Mouse (Mus musculus) myocyte (in vitro differentiated cells): ENCODE data around the gene Gucy1a1.

Source experiments
- CEBPB ChIP-seq: IDR thresholded peaks from 2 replicates; pipeline ENCODE4 v1.6.1; 2011; ENCODE audit warnings: mild to moderate bottlenecking, moderate library complexity; ENCODE audit not compliant: poor library complexity, insufficient read depth, severe bottlenecking
- E2F4 ChIP-seq: IDR thresholded peaks from one replicate; pipeline ENCODE4 v1.6.1; 2011; ENCODE audit warnings: mild to moderate bottlenecking, control low read depth, moderate library complexity; ENCODE audit not compliant: insufficient read depth
- MAX ChIP-seq: IDR thresholded peaks from one replicate; pipeline ENCODE4 v1.6.1; 2011; ENCODE audit warnings: low read depth, mild to moderate bottlenecking, control low read depth
- MYOD1 ChIP-seq, 3 experiments: IDR thresholded peaks; one replicate each; pipeline ENCODE4 v1.6.1; 2011; ENCODE audit warnings: control low read depth in 2 of 3, low read depth in 2 of 3, mild to moderate bottlenecking in 2 of 3, moderate library complexity in 1 of 3; ENCODE audit not compliant: insufficient read length in 2 of 3, control insufficient read depth in 1 of 3
- MYOG ChIP-seq, 3 experiments: IDR thresholded peaks; one replicate each; pipeline ENCODE4 v1.6.1; 2011; ENCODE audit warnings: control low read depth in 2 of 3, low read depth in 2 of 3, mild to moderate bottlenecking in 2 of 3; ENCODE audit not compliant: insufficient read length in 2 of 3, control insufficient read depth in 1 of 3, insufficient read depth in 1 of 3
- POLR2A ChIP-seq: IDR thresholded peaks from one replicate; pipeline ENCODE4 v1.6.1; 2011; ENCODE audit warnings: low read depth, mild to moderate bottlenecking, control low read depth, moderate library complexity; ENCODE audit not compliant: insufficient read length
- REST ChIP-seq: IDR thresholded peaks from one replicate; pipeline ENCODE4 v1.6.1; 2011; ENCODE audit warnings: mild to moderate bottlenecking, control low read depth, moderate library complexity; ENCODE audit not compliant: insufficient read depth, insufficient read length
- SRF ChIP-seq: IDR thresholded peaks from one replicate; pipeline ENCODE4 v1.6.1; 2011; ENCODE audit warnings: low read depth; ENCODE audit not compliant: control insufficient read depth, insufficient read length
- TCF12 ChIP-seq: IDR thresholded peaks from one replicate; pipeline ENCODE4 v1.6.1; 2011; ENCODE audit warnings: mild to moderate bottlenecking, control low read depth; ENCODE audit not compliant: poor library complexity, insufficient read depth, severe bottlenecking
- TCF3 ChIP-seq: IDR thresholded peaks from one replicate; pipeline ENCODE4 v1.6.1; 2011; ENCODE audit warnings: low read depth, control low read depth; ENCODE audit not compliant: insufficient read length

DNA sequence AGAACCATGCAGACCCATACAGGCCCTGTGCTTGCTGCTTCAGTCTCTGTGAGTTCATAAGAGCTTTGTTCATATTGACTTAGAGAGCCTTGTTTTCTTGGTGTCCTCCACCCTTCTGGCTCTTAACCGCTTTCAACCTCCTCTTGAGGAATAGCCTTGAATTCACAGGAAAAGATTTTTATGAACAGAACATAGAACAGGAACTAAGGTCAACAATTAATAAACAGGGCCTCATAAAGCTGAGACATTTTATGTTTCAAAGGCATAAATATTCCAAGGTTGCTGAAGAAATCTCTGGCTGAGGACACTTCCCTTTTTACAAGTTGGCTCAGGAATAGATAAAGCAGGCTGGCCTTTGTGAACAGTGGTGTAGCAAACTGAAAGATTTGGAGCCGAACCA lies 21.5 kb upstream of the Gucy1a1 start:
- TF ChIP-seq REST (no peak), MAX (no peak), POLR2A (no peak), CEBPB (no peak), MYOG (IDR thresholded peaks at IDR 0.05; ENCODE audit: control insufficient read depth in 1 of 3, insufficient read depth in 1 of 3, insufficient read length in 2 of 3, low read depth in 2 of 3) (no peak), MYOD1 (IDR thresholded peaks at IDR 0.05; ENCODE audit: control insufficient read depth in 1 of 3, insufficient read length in 2 of 3, low read depth in 2 of 3) (no peak), E2F4 (no peak), TCF12 (no peak), SRF (no peak), TCF3 (no peak)
